Mouse (Mus musculus): ENCODE data around the gene Tmem8.

DNA sequence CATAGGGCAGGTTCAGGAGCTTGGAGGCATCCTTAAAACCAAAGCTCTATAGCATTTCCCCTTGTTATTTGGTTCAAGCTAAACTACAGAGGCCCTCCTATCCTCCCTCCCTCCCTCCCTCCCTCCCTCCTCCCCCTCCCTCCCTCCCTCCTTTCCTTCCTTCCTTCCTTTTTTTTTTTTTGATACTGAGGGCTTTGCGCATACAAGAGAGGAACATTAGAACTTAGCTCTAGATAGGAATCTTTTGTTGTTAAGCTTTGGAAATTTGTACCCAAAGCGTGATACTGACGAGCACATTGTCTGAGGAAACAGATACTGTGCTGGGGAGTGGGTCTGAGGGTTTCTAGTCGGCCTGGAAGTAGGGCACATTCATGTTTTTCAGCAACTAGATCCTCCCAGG is 7.5 kb upstream of the Tmem8 start:
- TF ChIP-seq CTCF (IDR thresholded peaks at IDR 0.05; ENCODE audit: low read depth, low read length), result no peak
- no peak for TF ChIP-seq POLR2A (IDR thresholded peaks at IDR 0.05; ENCODE audit: borderline replicate concordance, low read depth, low read length)
